Mouse (Mus musculus) forebrain, embryonic 13.5 days (tissue): ENCODE results near the gene Mtch2. TPM values are rescaled to one million over a fixed set of nuclear protein-coding genes. Genes with fewer than 3 reads are reported as not detected.
A peak's percentile ranks its signal among the peaks of the same experiment; 100 is the strongest.
"Not testable (repeated sequence)": the region's sequence is repeated elsewhere in the genome, so short reads cannot be mapped to it uniquely, and the experiment has no call there.

Source experiments
- ATAC-seq: fragments of 200-750 bp; cut with Nextera tagmentation; 2 replicates; pipeline ENCODE4 v1.8.0; 2017
- H3K27ac ChIP-seq: fragments of 300-500 bp; sonication (generic); 2 replicates; pipeline ENCODE4 v1.5.1; 2015; ENCODE audit warnings: inconsistent platforms, mild to moderate bottlenecking, moderate library complexity
- H3K27me3 ChIP-seq: fragments of 300-500 bp; sonication (generic); 2 replicates; pipeline ENCODE4 v1.6.1; 2015; ENCODE audit warnings: mild to moderate bottlenecking, inconsistent platforms
- H3K36me3 ChIP-seq: fragments of 300-500 bp; sonication (generic); 2 replicates; pipeline ENCODE4 v1.6.1; 2015; ENCODE audit warnings: mild to moderate bottlenecking, inconsistent platforms; ENCODE audit not compliant: poor library complexity, severe bottlenecking
- H3K4me1 ChIP-seq: fragments of 300-500 bp; sonication (generic); 2 replicates; pipeline ENCODE4 v1.6.1; 2015; ENCODE audit warnings: inconsistent platforms
- H3K4me2 ChIP-seq: fragments of 300-500 bp; sonication (generic); 2 replicates; pipeline ENCODE4 v1.6.1; 2015; ENCODE audit warnings: inconsistent platforms, mild to moderate bottlenecking, moderate library complexity
- H3K4me3 ChIP-seq: fragments of 300-500 bp; sonication (generic); 2 replicates; pipeline ENCODE4 v1.5.1; 2015; ENCODE audit warnings: mild to moderate bottlenecking, inconsistent platforms
- H3K9ac ChIP-seq: fragments of 300-500 bp; sonication (generic); 2 replicates; pipeline ENCODE4 v1.6.1; 2015; ENCODE audit warnings: mild to moderate bottlenecking, inconsistent platforms
- H3K9me3 ChIP-seq: fragments of 300-500 bp; sonication (generic); replicated peaks from 2 replicates; pipeline ENCODE4 v1.6.1; 2016; ENCODE audit warnings: inconsistent platforms
- WGBS: fragments of 180-500 bp; shearing (Covaris S2); methylation state at CpG from one replicate; pipeline ENCODE4 v1.1.7; 2015; 5-methylcytosine and 5-hydroxymethylcytosine counted together
- polyA plus RNA-seq: library from polyadenylated mRNA; unstranded; fragments of >200 nt; fragmentation: Nextera tagmentation; extraction: Ambion mirVana; gene quantifications from 2 replicates; pipeline ENCODE4 v1.2.1, GENCODE M21; 2015

Mtch2 gene
- polyA plus RNA-seq, 1 experiment from 2014 or later, result 275 TPM

GRCm38 (mm10) chr2:90889550-90890548, 42.9 kb downstream of the Mtch2 start:
- H3K9ac ChIP-seq, result peak overlapping the region; percentile 63
- H3K4me1 ChIP-seq, result peaks cover 44% of the 10 kb centered on the region
- WGBS, result 7% methylated on average over 99 of the region's 133 CpGs
- peak; percentile 68 for ATAC-seq
- H3K27ac ChIP-seq, result no peak overlapping the region
- H3K9me3 ChIP-seq, result no peaks in the 10 kb centered on the region
- peaks cover 59% of the 10 kb centered on the region for H3K27me3 ChIP-seq
- peaks cover 27% of the 10 kb centered on the region for H3K36me3 ChIP-seq
- peak overlapping the region; percentile 73 for H3K4me2 ChIP-seq
- peak overlapping the region; percentile 47 for H3K4me3 ChIP-seq

DNA sequence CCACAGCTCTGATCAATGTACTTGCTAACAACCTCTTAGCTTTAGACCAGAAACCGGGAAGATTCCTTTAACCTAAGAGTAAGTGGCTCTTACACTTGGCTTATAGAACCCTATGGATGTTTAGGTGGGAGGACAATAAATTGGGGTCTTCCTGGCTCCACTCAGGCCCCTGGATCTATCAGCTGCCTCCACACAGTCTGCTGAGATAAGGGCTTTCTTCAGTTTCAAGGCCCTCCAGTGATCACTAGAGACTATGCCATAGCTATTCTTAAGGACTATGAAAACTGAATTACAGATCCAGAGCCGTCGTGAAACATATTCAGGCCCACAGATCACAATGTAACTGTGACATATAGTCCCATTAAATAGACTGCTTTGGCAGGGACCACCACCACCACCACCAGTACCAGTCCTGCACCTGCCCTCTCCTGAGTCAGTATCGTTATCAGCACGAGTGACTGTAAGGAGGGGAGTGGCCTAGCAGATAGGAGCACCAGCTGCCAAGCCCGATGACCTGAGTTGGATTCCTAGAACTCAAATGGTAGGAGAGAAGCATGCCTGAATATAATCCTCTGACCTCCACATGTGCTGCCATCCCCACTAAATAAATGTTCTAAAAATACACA, 46.8 kb downstream of the Mtch2 start:
- H3K27ac ChIP-seq, result no peak overlapping the region
- H3K4me2 ChIP-seq, result no peak overlapping the region
- H3K27me3 ChIP-seq, result peaks cover 23% of the 10 kb centered on the region
- H3K9me3 ChIP-seq, result no peaks in the 10 kb centered on the region
- peaks cover 65% of the 10 kb centered on the region for H3K36me3 ChIP-seq
- no peak overlapping the region for H3K9ac ChIP-seq
- WGBS, result 88% methylated on average over 6 of the region's 6 CpGs
- H3K4me3 ChIP-seq, result no peak overlapping the region
- ATAC-seq, result no peak
- peaks cover 17% of the 10 kb centered on the region for H3K4me1 ChIP-seq

- H3K4me2 ChIP-seq, H3K9me3 ChIP-seq, H3K9ac ChIP-seq, ATAC-seq, H3K4me3 ChIP-seq, H3K27ac ChIP-seq: not testable (repeated sequence)
- Histone ChIP-seq H3K4me1 (peaks cover 15% of the 10 kb centered on the region), H3K27me3 (peaks cover 18% of the 10 kb centered on the region), H3K36me3 (peaks cover 70% of the 10 kb centered on the region)
- 94% methylated on average over 3 of the region's 3 CpGs for WGBS
Measured at GRCm38 (mm10) chr2:90894299-90894677, 47.3 kb downstream of the Mtch2 start.

GRCm38 (mm10) chr2:90903398-90903797, 56.4 kb downstream of the Mtch2 start:
- peaks cover 54% of the 10 kb centered on the region for H3K36me3 ChIP-seq
- peak overlapping the region; percentile 93 for H3K9ac ChIP-seq
- no peak for ATAC-seq
- H3K27me3 ChIP-seq, result no peaks in the 10 kb centered on the region
- H3K4me1 ChIP-seq, result peaks cover 37% of the 10 kb centered on the region
- WGBS, result 88% methylated on average over 2 of the region's 2 CpGs
- no peaks in the 10 kb centered on the region for H3K9me3 ChIP-seq
- H3K4me2 ChIP-seq, result peak overlapping the region; percentile 77
- H3K27ac ChIP-seq, result no peak overlapping the region
- H3K4me3 ChIP-seq, result peak overlapping the region; percentile 93

DNA sequence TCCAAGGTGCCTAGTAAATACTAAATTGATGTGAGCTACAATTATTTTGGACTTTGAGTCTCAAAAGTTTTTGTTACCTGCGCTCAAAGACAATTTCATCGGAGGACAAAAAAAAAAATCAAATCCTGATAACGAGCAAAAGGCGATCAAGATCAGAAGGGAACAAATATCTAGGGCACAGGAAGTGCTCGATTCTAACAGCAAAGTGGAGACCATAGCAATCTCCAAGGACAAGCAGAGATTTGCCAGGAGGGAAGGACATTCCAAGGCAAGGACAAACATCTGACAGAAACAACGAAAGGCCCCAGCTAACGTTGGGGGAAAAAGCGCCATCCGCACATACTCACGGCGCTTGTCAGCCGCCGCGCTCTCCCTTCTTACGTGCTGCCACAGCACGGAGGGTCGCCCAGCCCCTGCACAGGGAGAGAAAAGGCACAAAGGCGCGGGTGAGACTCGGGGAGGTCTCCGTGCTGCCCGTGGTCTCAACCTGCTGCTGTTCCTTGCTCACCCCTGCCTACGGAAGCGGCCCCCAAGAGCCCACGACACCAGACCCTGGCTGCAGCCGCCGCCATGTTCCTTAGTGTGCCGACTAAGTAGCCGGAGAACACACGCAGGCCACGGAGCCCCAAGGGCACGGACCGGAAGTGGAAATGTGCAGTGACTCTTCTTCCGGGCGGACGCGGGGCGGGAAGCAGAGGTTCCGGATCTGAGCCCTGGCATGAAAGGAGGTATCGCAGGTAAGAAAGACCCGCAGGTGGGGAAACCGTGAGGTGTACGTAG, 57.3 kb downstream of the Mtch2 start, which contains the start of the genes Kbtbd4 and Ndufs3:
TSS of gene Kbtbd4 (plus strand) at position 665 of the 780 bp plus-strand sequence.
TSS of gene Ndufs3 (minus strand) at position 752 of the 780 bp plus-strand sequence.
- H3K4me3 ChIP-seq, result peak within 1 kb of the TSS; percentile 93
- H3K9ac ChIP-seq, result peak within 1 kb of the TSS; percentile 93
- under 1% methylated on average over 42 of the region's 43 CpGs for WGBS
- no peaks in the 10 kb centered on the region for H3K27me3 ChIP-seq
- peak within 1 kb of the TSS; percentile 92 for H3K27ac ChIP-seq
- peaks cover 54% of the 10 kb centered on the region for H3K36me3 ChIP-seq
- H3K4me2 ChIP-seq, result peak within 1 kb of the TSS; percentile 77
- no peaks in the 10 kb centered on the region for H3K9me3 ChIP-seq
- ATAC-seq, result peak; percentile 96
- peaks cover 37% of the 10 kb centered on the region for H3K4me1 ChIP-seq

DNA sequence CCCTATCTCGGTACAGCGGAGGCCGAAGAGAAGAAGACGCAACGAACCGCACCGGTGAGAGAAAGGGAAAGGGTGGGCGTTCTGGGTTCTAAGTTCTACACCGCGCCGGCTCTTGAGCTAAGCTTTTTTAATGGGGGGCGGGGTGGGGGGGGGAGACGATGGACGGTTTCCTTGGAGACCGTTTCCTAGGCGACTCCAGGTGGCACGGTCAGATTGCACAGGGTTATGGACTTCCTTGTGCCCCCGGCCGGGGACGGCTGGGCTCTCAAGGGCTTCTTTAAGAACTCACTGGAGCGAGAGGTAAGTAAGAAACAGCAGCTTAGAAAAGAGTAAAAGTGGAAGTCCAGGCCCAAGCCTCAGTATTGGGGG, 57.9 kb downstream of the Mtch2 start:
- Histone ChIP-seq H3K4me1 (peaks cover 37% of the 10 kb centered on the region), H3K27me3 (no peaks in the 10 kb centered on the region), H3K4me2 (peak overlapping the region; percentile 77), H3K36me3 (peaks cover 57% of the 10 kb centered on the region), H3K9me3 (no peaks in the 10 kb centered on the region), H3K4me3 (peak overlapping the region; percentile 93), H3K9ac (peak overlapping the region; percentile 93), H3K27ac (peak overlapping the region; percentile 92)
- peak; percentile 77; the same call in 1 of the 2 replicates for ATAC-seq
- WGBS, result under 1% methylated on average over 20 of the region's 21 CpGs

DNA sequence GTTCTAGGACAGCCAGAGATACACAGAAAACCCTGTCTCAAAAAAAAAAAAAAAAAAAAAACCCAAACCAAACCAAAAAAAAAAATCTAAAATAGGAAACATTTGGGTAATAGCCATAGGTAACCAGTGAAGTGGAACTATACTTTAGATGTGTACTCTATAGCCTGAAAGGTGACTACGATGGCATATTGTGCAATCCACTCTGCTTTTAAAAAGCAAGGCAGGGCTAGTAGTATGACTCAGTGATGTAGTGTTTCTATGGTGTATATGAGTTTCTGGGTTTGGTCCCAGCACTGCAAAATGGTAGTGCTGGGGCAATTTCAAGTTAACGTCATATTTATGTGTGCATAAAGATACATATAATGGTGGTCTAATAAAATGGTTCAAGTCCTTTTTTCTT, 59.8 kb downstream of the Mtch2 start:
- H3K36me3 ChIP-seq, result peaks cover 62% of the 10 kb centered on the region
- no peak overlapping the region for H3K9ac ChIP-seq
- no peaks in the 10 kb centered on the region for H3K9me3 ChIP-seq
- no peak for ATAC-seq
- no peak overlapping the region for H3K4me2 ChIP-seq
- H3K4me1 ChIP-seq, result peaks cover 37% of the 10 kb centered on the region
- H3K27me3 ChIP-seq, result no peaks in the 10 kb centered on the region
- no peak overlapping the region for H3K27ac ChIP-seq
- H3K4me3 ChIP-seq, result no peak overlapping the region
- 92% methylated on average over 2 of the region's 2 CpGs for WGBS

DNA sequence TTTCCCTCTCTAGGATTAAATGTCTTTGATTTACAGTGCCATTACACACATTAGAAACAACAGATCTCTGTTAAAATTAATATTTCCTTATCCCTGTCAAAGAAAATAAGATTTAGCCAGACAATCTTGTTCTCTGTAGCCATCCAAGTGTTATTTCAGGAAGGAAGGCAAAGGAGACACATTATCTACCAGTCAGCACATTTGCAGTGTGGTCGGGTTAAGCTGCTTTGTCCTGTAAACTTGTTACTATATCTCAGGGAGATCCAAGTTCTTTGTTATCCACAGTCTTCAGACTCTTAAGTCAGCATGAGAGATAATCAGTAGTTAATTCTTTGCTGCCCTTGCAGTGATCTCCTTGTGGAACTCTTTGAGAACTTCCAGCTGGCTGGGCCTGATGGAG, 63.9 kb downstream of the Mtch2 start:
- Histone ChIP-seq H3K27ac (no peak overlapping the region), H3K4me3 (no peak overlapping the region), H3K4me1 (peaks cover 35% of the 10 kb centered on the region), H3K27me3 (no peaks in the 10 kb centered on the region), H3K9ac (no peak overlapping the region), H3K4me2 (no peak overlapping the region), H3K9me3 (no peaks in the 10 kb centered on the region), H3K36me3 (peaks cover 72% of the 10 kb centered on the region)
- ATAC-seq, result no peak
- 88% methylated on average over 1 of the region's 1 CpGs for WGBS

GRCm38 (mm10) chr2:90911668-90912067, 64.7 kb downstream of the Mtch2 start:
- no peak for ATAC-seq
- Histone ChIP-seq H3K4me2 (no peak overlapping the region), H3K27me3 (no peaks in the 10 kb centered on the region), H3K9me3 (no peaks in the 10 kb centered on the region), H3K4me1 (peaks cover 36% of the 10 kb centered on the region), H3K9ac (no peak overlapping the region), H3K4me3 (no peak overlapping the region), H3K27ac (no peak overlapping the region), H3K36me3 (peaks cover 67% of the 10 kb centered on the region)
- 84% methylated on average over 1 of the region's 1 CpGs for WGBS

DNA sequence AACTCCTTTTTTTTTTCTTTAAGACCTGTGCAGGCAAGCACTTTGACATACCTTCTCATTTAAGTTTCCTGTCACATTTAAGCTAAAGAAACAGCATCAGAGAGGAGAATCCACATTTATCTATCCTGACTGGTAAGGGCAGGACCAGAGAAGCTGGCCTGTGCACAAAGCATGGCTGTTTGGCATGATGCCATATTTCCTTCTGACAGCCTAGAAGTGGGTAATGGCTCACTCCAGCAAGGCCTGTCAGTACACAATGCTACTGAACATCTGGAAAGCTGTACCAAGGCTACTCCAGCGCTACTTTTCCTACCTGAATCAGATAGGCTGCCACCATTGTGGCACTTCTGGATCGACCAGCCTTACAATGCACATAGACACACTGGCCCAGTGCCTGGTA, 66.7 kb downstream of the Mtch2 start:
- no peak for ATAC-seq
- peaks cover 38% of the 10 kb centered on the region for H3K4me1 ChIP-seq
- no peak overlapping the region for H3K4me3 ChIP-seq
- no peaks in the 10 kb centered on the region for H3K9me3 ChIP-seq
- H3K27ac ChIP-seq, result peak overlapping the region; percentile 46; the same call in 1 of the 2 replicates
- WGBS, result 80% methylated on average over 2 of the region's 2 CpGs
- no peak overlapping the region for H3K9ac ChIP-seq
- no peaks in the 10 kb centered on the region for H3K27me3 ChIP-seq
- H3K4me2 ChIP-seq, result no peak overlapping the region
- H3K36me3 ChIP-seq, result peaks cover 51% of the 10 kb centered on the region

- H3K27ac ChIP-seq, result no peak overlapping the region
- ATAC-seq, result no peak
- H3K9ac ChIP-seq, result peak overlapping the region; percentile 30; the same call in 1 of the 2 replicates
- no peak overlapping the region for H3K4me3 ChIP-seq
- peaks cover 39% of the 10 kb centered on the region for H3K4me1 ChIP-seq
- H3K4me2 ChIP-seq, result peak overlapping the region; percentile 72; the same call in 1 of the 2 replicates
- H3K36me3 ChIP-seq, result peaks cover 32% of the 10 kb centered on the region
- WGBS, result 84% methylated on average over 1 of the region's 1 CpGs
- H3K9me3 ChIP-seq, result no peaks in the 10 kb centered on the region
- H3K27me3 ChIP-seq, result no peaks in the 10 kb centered on the region
Measured at GRCm38 (mm10) chr2:90915516-90915915, 68.6 kb downstream of the Mtch2 start.
